Mouse (Mus musculus) left cerebral cortex, postnatal 14 days (tissue): Measurements from ENCODE around the gene Adam19. TPM values are rescaled to one million over a fixed set of nuclear protein-coding genes. Genes with fewer than 3 reads are reported as not detected.
A peak's percentile ranks its signal among the peaks of the same experiment; 100 is the strongest.
"Not testable (repeated sequence)": the region's sequence is repeated elsewhere in the genome, so short reads cannot be mapped to it uniquely, and the experiment has no call there.

ENCODE experiments used
- DNase-seq, 2 experiments: peaks; one replicate each; pipeline ENCODE4 v3.0.0; 2021 to 2022; ENCODE audit warnings: low spot score in 2 of 2, mixed read lengths in 1 of 2
- intact Hi-C: fragments of 180-260 bp; cut with DNase I; formaldehyde crosslinking; loops from one replicate; pipeline ENCODE4 v1.15.1; 2025
- total RNA-seq, 2 experiments: library from RNA; stranded (reverse); gene quantifications; 2 replicates each; pipeline ENCODE4 v1.2.3; 2021

Adam19 gene
- total RNA-seq, 2 experiments from 2014 or later, result 29.0 to 32.3 TPM

DNA sequence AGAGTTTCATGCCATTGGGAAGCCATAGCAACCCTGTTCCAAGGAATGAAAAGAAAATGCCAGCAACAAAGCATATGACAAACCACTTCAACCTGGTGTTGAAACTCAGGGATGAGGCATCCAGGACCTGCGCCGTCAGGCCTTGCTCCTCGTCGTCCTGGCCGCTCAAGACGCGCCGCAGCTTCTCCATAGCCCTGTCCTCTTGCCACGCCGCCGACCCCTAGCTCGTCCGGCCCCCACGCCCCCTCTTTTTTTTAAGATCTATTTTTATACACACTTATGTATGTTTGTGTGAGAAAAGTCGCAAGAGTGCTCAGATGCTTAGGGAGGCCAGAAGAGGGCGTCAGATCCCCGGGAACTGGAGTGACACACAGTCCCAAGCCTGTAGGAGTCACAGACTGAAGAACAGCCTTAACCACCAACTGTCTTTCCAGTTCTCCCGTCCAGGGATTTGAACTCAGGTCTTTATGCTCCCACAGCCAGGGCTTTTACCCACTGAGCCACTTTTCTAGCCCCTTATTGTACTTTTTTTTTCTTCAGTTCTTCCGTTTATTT lies 3.6 kb upstream of the Adam19 start, which contains the start of gene Gm12166:
Gene Gm12166, minus strand, starts transcription at position 217 of the 555 bp plus-strand sequence.
- peak; percentile 40 to 53 for DNase-seq
- intact Hi-C loops, result loop anchor here (5.0 to 10.0 kb wide), 2 partner anchors 83 to 105 kb away; no protein-coding TSS in a partner anchor

GRCm38 (mm10) chr11:46053457-46053856 lies 2.3 kb upstream of the Adam19 start:
- intact Hi-C loops, result loop anchor here (5.0 to 10.0 kb wide), 2 partner anchors 81 to 106 kb away; no protein-coding TSS in a partner anchor
- DNase-seq, result not testable (repeated sequence)

- no peak for DNase-seq
- intact Hi-C loops, result loop anchor here (5.0 to 10.0 kb wide), 2 partner anchors 80 to 107 kb away; no protein-coding TSS in a partner anchor
Measured at GRCm38 (mm10) chr11:46054311-46054710, 1.5 kb upstream of the Adam19 start.

- intact Hi-C loops, result loop anchor here (5.0 to 10.0 kb wide), 3 partner anchors 80 to 157 kb away; no protein-coding TSS in a partner anchor
- DNase-seq, result peak in 1 of 2 experiments; percentile 20
Measured at GRCm38 (mm10) chr11:46054911-46055895, 589 bp upstream of the Adam19 start.

DNA sequence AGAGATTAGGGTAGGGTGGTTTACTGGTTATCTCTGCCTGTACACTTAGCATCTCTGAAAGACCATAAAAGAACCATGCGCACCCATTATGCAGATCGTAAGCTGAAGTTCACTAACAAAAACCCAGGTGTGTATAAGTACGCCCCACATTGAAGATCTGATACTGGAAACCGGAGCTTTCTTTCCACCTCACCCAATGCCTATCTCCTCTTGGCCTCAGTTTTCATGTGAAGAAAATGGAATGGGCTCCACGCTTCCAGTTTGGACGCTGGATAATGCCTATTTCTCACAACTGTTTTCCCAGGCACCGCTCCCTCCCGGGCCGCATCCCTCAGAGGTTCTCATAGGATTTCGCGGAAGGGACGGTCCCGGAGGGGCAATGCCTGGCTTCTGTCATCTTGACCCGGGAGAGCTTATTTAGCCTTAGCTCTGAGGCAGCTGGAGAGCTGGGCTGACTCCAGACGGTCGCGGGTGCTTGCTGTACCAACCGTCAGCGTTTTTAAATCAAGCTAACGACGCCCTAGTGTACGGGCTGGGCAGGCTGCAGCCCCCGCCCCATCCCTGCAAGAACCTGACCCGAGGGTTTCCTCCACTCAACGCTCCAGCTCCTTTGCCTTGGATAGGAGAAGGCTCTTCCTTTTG lies 1.1 kb downstream of the Adam19 start:
- intact Hi-C loops, result loop anchor here (5.0 to 10.0 kb wide), 2 partner anchors 78 to 155 kb away; no protein-coding TSS in a partner anchor
- DNase-seq, result peak in 1 of 2 experiments; percentile 14

DNA sequence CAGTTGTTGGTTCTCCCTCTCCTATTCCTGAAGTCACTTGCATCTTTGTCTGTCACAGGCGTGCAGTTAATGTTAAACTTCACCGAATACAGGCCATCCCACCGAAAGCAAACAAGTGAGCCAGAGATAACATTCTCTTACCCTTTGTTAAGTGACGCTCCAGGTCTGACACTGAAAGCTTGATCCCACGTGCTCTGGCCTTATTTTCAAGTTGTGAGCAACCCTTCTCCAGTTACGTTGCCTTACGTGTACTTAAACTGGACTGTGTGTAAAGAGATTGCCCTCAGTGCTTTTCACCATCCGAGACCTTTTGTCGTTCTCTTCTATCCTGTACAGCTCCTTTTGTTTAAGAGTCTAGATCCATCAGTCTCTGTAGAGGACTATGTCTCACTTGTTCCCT lies 2.2 kb downstream of the Adam19 start:
- intact Hi-C loops, result loop anchor here (5.0 to 10.0 kb wide), 2 partner anchors 77 to 154 kb away; no protein-coding TSS in a partner anchor
- no peak for DNase-seq

GRCm38 (mm10) chr11:46058916-46059315 lies 3.1 kb downstream of the Adam19 start:
- intact Hi-C loops, result loop anchor here (5.0 to 10.0 kb wide), 2 partner anchors 76 to 153 kb away; no protein-coding TSS in a partner anchor
- no peak for DNase-seq

DNA sequence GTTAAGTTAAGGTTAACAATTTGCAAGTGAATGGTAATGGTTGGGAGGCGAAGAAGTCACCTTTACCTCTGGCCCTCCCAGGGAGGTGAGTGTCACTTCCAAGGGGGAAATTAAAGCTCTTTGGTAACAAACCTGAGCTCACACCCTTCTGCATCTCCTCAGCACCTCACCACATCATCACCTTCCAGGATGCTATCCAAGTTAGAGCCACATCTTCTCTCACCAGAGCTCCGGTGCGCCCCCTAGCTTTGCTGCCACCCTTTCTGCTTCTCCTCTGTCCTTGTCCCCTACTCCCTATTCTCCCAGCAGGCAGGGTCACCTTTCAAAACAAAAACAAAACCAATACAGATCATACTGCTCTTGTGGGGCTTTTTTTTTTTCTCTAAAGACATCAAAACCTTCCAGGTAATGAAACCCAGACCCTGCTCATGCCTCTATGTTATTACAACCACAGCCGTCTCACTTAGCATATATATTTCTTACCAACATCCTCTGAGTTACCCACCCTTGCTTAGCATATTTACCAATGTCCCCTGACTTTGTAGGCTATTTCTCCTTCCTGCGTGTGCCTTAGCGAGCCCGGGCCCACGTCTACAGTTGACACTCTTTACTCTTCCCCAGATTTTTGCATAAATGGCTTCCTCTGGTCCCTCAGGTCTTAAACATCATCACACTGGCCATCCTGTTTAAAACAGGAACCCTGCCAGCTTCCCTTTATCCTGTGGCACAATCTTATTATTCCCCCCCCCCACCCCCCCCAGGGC lies 4.3 kb downstream of the Adam19 start:
- DNase-seq, result no peak
- intact Hi-C loops, result loop anchor here (5.0 to 10.0 kb wide), 2 partner anchors 75 to 152 kb away; no protein-coding TSS in a partner anchor

GRCm38 (mm10) chr11:46060651-46061020 lies 4.8 kb downstream of the Adam19 start:
- intact Hi-C loops, result no loop called here
- no peak for DNase-seq

- DNase-seq, result no peak
- intact Hi-C loops, result no loop called here
Measured at GRCm38 (mm10) chr11:46061776-46062445, 6.1 kb downstream of the Adam19 start.

- intact Hi-C loops, result no loop called here
Measured at GRCm38 (mm10) chr11:46062569-46062968, 6.8 kb downstream of the Adam19 start.

DNA sequence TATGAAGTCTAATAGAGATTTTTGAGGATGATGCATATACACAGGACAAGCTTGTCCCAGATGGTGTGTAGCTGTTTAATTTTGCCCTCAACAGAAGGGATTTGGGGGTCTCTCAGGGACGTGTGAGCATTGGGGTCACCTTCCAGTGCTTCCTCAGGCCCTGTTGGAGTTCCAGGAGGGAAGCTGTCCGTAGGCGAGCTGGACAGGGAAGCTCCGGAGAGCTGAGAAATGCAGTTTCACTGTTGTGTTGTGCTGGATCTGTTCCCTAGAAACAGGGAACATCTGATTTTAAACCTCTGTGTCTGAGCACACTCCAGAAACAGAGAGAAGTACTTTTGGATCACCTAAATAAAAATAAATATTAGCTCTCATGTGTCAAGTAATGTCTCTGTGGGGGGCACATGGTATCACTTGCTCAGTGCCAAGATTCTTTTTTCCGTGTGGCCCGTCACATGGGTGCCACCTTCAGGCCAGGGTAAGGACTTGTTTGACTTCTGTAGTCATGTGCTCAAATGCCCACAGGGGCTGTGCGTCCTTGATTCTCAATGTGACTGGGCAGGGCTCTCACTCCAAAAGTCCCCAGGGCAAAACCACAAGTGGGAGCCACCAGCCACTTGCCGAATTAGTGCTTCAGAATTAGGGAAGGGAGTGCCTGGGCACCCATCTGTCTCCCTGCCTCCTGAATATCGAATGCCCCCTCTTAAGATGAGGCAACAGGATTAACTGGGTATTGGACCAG lies 7.4 kb downstream of the Adam19 start:
- intact Hi-C loops, result no loop called here
- no peak for DNase-seq

More at GRCm38 (mm10) chr11:46062569-46062968, 6.8 kb downstream of the Adam19 start:
- DNase-seq, result no peak

- DNase-seq, result no peak
- intact Hi-C loops, result no loop called here
Measured at GRCm38 (mm10) chr11:46064767-46065166, 9.0 kb downstream of the Adam19 start.

GRCm38 (mm10) chr11:46065201-46066011 lies 9.6 kb downstream of the Adam19 start:
- DNase-seq, result no peak
- intact Hi-C loops, result no loop called here

DNA sequence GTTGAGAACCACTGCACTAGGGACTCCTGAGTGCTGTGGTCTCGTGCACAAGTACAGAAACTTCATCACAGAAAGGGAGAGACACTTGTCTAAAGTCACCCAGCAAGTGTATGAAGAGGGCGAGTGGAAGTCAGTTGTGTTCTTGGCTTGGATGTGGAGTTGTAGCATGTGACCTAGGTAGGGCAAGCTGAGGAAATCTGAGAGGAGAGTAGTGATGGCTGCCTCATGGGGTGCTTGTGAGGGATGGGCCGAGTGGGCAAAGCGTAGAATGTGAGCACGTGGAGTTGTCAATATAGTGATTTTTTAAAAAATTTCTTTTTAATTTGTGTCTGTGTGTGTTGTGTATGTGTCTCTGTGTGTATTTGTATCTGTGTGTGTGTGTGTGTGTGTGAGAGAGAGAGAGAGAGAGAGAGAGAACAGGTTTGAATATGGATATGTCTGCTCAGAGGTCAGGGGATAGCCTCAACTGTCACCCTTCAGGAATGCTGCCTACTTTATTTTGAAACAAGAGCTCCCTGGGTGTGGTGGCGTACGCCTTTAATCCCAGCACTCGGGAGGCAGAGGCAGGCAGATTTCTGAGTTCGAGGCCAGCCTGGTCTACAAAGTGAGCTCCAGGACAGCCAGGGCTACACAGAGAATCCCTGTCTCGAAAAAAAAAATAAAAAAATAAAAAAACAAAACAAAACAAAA lies 11.7 kb downstream of the Adam19 start:
- DNase-seq, result no peak
- intact Hi-C loops, result no loop called here

GRCm38 (mm10) chr11:46068756-46069407 lies 13.1 kb downstream of the Adam19 start:
- DNase-seq, result no peak
- intact Hi-C loops, result no loop called here
